Mouse (Mus musculus): ENCODE results near the gene Spock3. TPM values are rescaled to one million over a fixed set of nuclear protein-coding genes. Genes with fewer than 3 reads are reported as not detected.

The Spock3 gene
- total RNA-seq (2023) = not detected in 2 replicates

GRCm38 (mm10) chr8:62950709-62951108, at the start of gene Spock3:
Spock3 (plus strand) TSS chr8:62951009.

